ENCODE assay signal across 13 mouse cellular contexts in genomic region chr10:17569577-17570113, GRCm38 (mm10).
DNase-seq lines count a peak whose midpoint lies in the region; ATAC-seq and TF ChIP-seq lines count a peak whose summit lies in the region.
"Had no signal": no experiment of that assay in that cellular context is flagged by ENCODE, and none has a peak within 500 bp of the region (broad histone marks: within the 10 kb centered on the region; RNA-seq: fewer than 3 reads in every experiment).

No protein-coding gene starts in this region.

- H3K4me2 ChIP-seq in lung, embryonic 14.5 days: no peak overlapping the region
- no peak overlapping the region for H3K4me2 ChIP-seq in stomach, embryonic 16.5 days (ENCODE audit: low read depth, low read length)
- H3K4me2 ChIP-seq: hindbrain, embryonic 14.5 days; midbrain, embryonic 15.5 days had no signal

- peak; percentile 59 for ATAC-seq in lung, embryonic 14.5 days (ENCODE audit: insufficient read depth)
- peak; percentile 88 for ATAC-seq in stomach, embryonic 16.5 days (ENCODE audit: insufficient read depth, low FRiP score)
- ATAC-seq: midbrain, embryonic 15.5 days had no signal

- no peaks in the 10 kb centered on the region for H3K9me3 ChIP-seq in lung, embryonic 14.5 days (ENCODE audit: low read depth, low read length)
- no peaks in the 10 kb centered on the region for H3K9me3 ChIP-seq in stomach, embryonic 16.5 days (replicated peaks; ENCODE audit: control insufficient read depth, low read length)
- H3K9me3 ChIP-seq: midbrain, embryonic 15.5 days had no signal

- no peak for TF ChIP-seq CTCF in lung, embryonic 14.5 days (IDR thresholded peaks at IDR 0.05; ENCODE audit: low read depth)

- H3K4me3 ChIP-seq in lung, embryonic 14.5 days (ENCODE audit: low read depth, low read length): no peak overlapping the region
- no peak overlapping the region for H3K4me3 ChIP-seq in stomach, embryonic 16.5 days (replicated peaks; ENCODE audit: low read length)
- H3K4me3 ChIP-seq: midbrain, embryonic 15.5 days had no signal

- peak; percentile 42 for DNase-seq in lung, embryonic 14.5 days
- DNase-seq in lung, postnatal 4 days: no peak
- DNase-seq in kidney, adult 11 months: peak; percentile 85
- peak; percentile 45 for DNase-seq in kidney, postnatal 10 days
- DNase-seq in left cerebral cortex, postnatal 4 days: no peak
- no peak for DNase-seq in thymus, postnatal 10 days (ENCODE audit: low spot score in 2 of 2)
- DNase-seq: cerebellum, postnatal 25 days; gastrocnemius, postnatal 10 days; heart, postnatal 14 days; thymus, postnatal 14 days had no signal

- intact Hi-C loops in left cerebral cortex, postnatal 4 days (cut with DNase I): no loop called here

- 69% methylated on average over 6 of the region's 6 CpGs for WGBS in lung, embryonic 14.5 days
- 58% methylated on average over 6 of the region's 6 CpGs for WGBS in stomach, embryonic 16.5 days

- no peak overlapping the region for H3K9ac ChIP-seq in lung, embryonic 14.5 days
- no peak overlapping the region for H3K9ac ChIP-seq in stomach, embryonic 16.5 days (ENCODE audit: low read length)
- H3K9ac ChIP-seq: hindbrain, embryonic 14.5 days; midbrain, embryonic 15.5 days had no signal

- no peaks in the 10 kb centered on the region for H3K36me3 ChIP-seq in lung, embryonic 14.5 days (ENCODE audit: insufficient read depth)
- no peaks in the 10 kb centered on the region for H3K36me3 ChIP-seq in stomach, embryonic 16.5 days (ENCODE audit: control insufficient read depth, insufficient read depth, low read length)
- H3K36me3 ChIP-seq: midbrain, embryonic 15.5 days had no signal

- H3K27me3 ChIP-seq in lung, embryonic 14.5 days (ENCODE audit: insufficient read depth, low read length): no peaks in the 10 kb centered on the region
- no peaks in the 10 kb centered on the region for H3K27me3 ChIP-seq in stomach, embryonic 16.5 days (ENCODE audit: control insufficient read depth, insufficient read depth, low read length)
- H3K27me3 ChIP-seq: midbrain, embryonic 15.5 days had no signal

- no peak overlapping the region for H3K27ac ChIP-seq in lung, embryonic 14.5 days (ENCODE audit: low read depth)
- peak overlapping the region; percentile 75 for H3K27ac ChIP-seq in stomach, embryonic 16.5 days (ENCODE audit: low read length)
- H3K27ac ChIP-seq: hindbrain, embryonic 14.5 days; midbrain, embryonic 15.5 days had no signal

- no peaks in the 10 kb centered on the region; the same call in 1 of the 2 replicates for H3K4me1 ChIP-seq in lung, embryonic 14.5 days (ENCODE audit: insufficient read depth)
- no peaks in the 10 kb centered on the region for H3K4me1 ChIP-seq in stomach, embryonic 16.5 days (ENCODE audit: control insufficient read depth, insufficient read depth, low read length)
- H3K4me1 ChIP-seq: midbrain, embryonic 15.5 days had no signal

Comparison
In these comparisons a context has a peak if more than half of its experiments do, and no peak if none do; other contexts are left out.
1. DNase-seq: peak in lung, embryonic 14.5 days (single experiment), kidney, adult 11 months (single experiment) and kidney, postnatal 10 days (single experiment); none in lung, postnatal 4 days (0 of 2), left cerebral cortex, postnatal 4 days (single experiment) and thymus, postnatal 10 days (0 of 2).